Mouse (Mus musculus): ENCODE measurements around the gene Maged2. TPM values are rescaled to one million over a fixed set of nuclear protein-coding genes. Genes with fewer than 3 reads are reported as not detected.

The Maged2 gene
- polyA plus RNA-seq, 1 experiment, result not detected

Other genes with a start within 250 kb of the Maged2 start
- not detected in 2 replicates for gene Pfkfb1, start 226.1 kb downstream of the Maged2 start, polyA plus RNA-seq (2012; ENCODE audit: insufficient read depth, insufficient read length, low replicate concordance, missing spikeins)
- gene Apex2, start 224.5 kb downstream of the Maged2 start, polyA plus RNA-seq (2012; ENCODE audit: insufficient read depth, insufficient read length, low replicate concordance, missing spikeins), result not detected in 2 replicates
- gene Tro, start 156.8 kb downstream of the Maged2 start, polyA plus RNA-seq (2012; ENCODE audit: insufficient read depth, insufficient read length, low replicate concordance, missing spikeins), result 178 TPM in 1 of 2 replicates, not detected in the other
- gene Gnl3l, start 203.0 kb upstream of the Maged2 start, polyA plus RNA-seq (2012; ENCODE audit: insufficient read depth, insufficient read length, low replicate concordance, missing spikeins), result 94.1 and 633 TPM in 2 replicates
- gene Fgd1, start 231.8 kb upstream of the Maged2 start, polyA plus RNA-seq (2012; ENCODE audit: insufficient read depth, insufficient read length, low replicate concordance, missing spikeins), result not detected in 2 replicates

Measured in olfactory bulb, adult 2 months (tissue).